Mouse (Mus musculus) embryo, embryonic 11.5 days (tissue): ENCODE measurements at regions not wholly inside any gene's neighbourhood (a gene's known extent, or its start where the extent isn't known, plus 50 kb on each side); places are given as distances from the start of the nearest gene placed in this dataset.

Experiments used
- DNase-seq: peaks from one replicate; pipeline ENCODE4 v3.0.0-alpha.2; 2012; ENCODE audit warnings: low read depth, low spot score

GRCm38 (mm10) chr8:87116190-87116765 lies 231.2 kb upstream of the N4bp1 start:
- no peak for DNase-seq

- DNase-seq, result no peak
Observed at GRCm38 (mm10) chr8:87112355-87112754, 227.3 kb upstream of the N4bp1 start.

- DNase-seq, result no peak
Observed at GRCm38 (mm10) chr8:87105106-87105505, 220.0 kb upstream of the N4bp1 start.

GRCm38 (mm10) chr8:87095211-87095610 lies 210.2 kb upstream of the N4bp1 start:
- DNase-seq, result no peak

GRCm38 (mm10) chr8:87094685-87095084 lies 209.6 kb upstream of the N4bp1 start:
- DNase-seq, result no peak

- no peak for DNase-seq
Observed at GRCm38 (mm10) chr8:87093716-87094115, 208.7 kb upstream of the N4bp1 start.

GRCm38 (mm10) chr8:87093081-87093480 lies 208.0 kb upstream of the N4bp1 start:
- DNase-seq, result no peak

GRCm38 (mm10) chr8:87087451-87088095 lies 202.5 kb upstream of the N4bp1 start:
- DNase-seq, result peak; percentile 56

GRCm38 (mm10) chr8:87078260-87078659 lies 193.2 kb upstream of the N4bp1 start:
- no peak for DNase-seq

GRCm38 (mm10) chr8:87075921-87076320 lies 190.9 kb upstream of the N4bp1 start:
- no peak for DNase-seq

- no peak for DNase-seq
Observed at GRCm38 (mm10) chr8:87071224-87071623, 186.2 kb upstream of the N4bp1 start.

GRCm38 (mm10) chr8:87067106-87067505 lies 182.0 kb upstream of the N4bp1 start:
- DNase-seq, result no peak

GRCm38 (mm10) chr8:87064768-87065167 lies 179.7 kb upstream of the N4bp1 start:
- no peak for DNase-seq

- DNase-seq, result no peak
Observed at GRCm38 (mm10) chr8:87064250-87064747, 179.2 kb upstream of the N4bp1 start.

- DNase-seq, result no peak
Observed at GRCm38 (mm10) chr8:87063588-87063987, 178.5 kb upstream of the N4bp1 start.

- DNase-seq, result no peak
Observed at GRCm38 (mm10) chr8:87049746-87050145, 164.7 kb upstream of the N4bp1 start.

GRCm38 (mm10) chr8:87049196-87049595 lies 164.1 kb upstream of the N4bp1 start:
- DNase-seq, result no peak

GRCm38 (mm10) chr8:87046590-87046989 lies 161.5 kb upstream of the N4bp1 start:
- no peak for DNase-seq

- DNase-seq, result no peak
Observed at GRCm38 (mm10) chr8:87043016-87043415, 158.0 kb upstream of the N4bp1 start.

- DNase-seq, result peak; percentile 13
Observed at GRCm38 (mm10) chr8:87037620-87038380, 152.7 kb upstream of the N4bp1 start.

- no peak for DNase-seq
Observed at GRCm38 (mm10) chr8:87035996-87036395, 150.9 kb upstream of the N4bp1 start.

- no peak for DNase-seq
Observed at GRCm38 (mm10) chr8:87028171-87028570, 143.1 kb upstream of the N4bp1 start.

GRCm38 (mm10) chr8:87025946-87026345 lies 140.9 kb upstream of the N4bp1 start:
- no peak for DNase-seq
